Mouse (Mus musculus) left cerebral cortex, adult 8-10 months (tissue): ENCODE results near the gene Psmb7. TPM values are rescaled to one million over a fixed set of nuclear protein-coding genes. Genes with fewer than 3 reads are reported as not detected.

Experiments used
- DNase-seq, 2 experiments: peaks; one replicate each; pipeline ENCODE4 v3.0.0; 2022; ENCODE audit warnings: low spot score in 2 of 2
- microRNA-seq, 2 experiments: library from miRNA; unstranded; fragments of <30 nt; microRNA quantifications; one replicate each; pipeline ENCODE4 v1.2.0; 2022
- total RNA-seq, 4 experiments: library from RNA; stranded (reverse); gene quantifications; 2 replicates each; pipeline ENCODE4 v1.2.4; 2022

The Psmb7 gene
- total RNA-seq, 4 experiments from 2014 or later = 199 to 208 (median 202) TPM

DNA sequence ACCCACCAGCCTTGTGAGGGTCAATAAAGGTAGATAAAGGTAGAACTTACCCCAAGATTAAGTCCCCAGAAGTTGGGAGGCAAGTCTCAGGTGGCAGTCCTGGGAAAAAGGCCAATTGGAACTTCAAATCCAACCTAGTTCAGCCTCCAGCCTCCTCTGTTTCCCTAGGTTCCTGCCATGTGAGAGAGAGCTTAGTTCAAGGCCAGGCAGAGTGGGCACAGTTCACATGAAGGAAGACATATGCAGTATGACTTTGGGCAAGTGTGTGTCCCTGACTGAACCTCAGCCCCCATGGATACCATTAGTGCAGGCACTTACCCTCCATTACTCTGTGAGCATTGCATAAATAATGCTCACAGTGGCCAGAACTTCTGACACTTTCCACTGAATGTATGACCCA is 98.2 kb downstream of the Psmb7 start:
- no peak for DNase-seq

DNA sequence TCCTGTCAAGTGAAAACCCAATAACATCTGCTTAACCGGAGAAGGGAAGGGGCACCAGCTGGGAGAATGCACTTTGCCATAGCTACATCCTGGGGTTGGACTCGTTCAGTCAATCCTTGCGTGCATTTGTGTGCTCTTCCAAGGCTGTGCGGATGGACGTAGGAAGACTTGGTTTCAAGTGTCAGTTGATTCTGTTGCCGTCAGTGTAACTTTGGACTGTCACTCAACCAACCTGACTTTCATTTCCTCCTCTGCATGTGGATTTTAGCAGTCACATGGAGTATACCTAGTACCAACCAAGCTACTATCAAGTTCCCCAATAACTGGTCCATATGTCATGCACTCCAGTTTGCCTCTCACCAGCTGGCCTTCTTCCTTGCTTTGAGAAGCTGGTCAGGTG is 98.9 kb downstream of the Psmb7 start:
- DNase-seq = no peak

DNA sequence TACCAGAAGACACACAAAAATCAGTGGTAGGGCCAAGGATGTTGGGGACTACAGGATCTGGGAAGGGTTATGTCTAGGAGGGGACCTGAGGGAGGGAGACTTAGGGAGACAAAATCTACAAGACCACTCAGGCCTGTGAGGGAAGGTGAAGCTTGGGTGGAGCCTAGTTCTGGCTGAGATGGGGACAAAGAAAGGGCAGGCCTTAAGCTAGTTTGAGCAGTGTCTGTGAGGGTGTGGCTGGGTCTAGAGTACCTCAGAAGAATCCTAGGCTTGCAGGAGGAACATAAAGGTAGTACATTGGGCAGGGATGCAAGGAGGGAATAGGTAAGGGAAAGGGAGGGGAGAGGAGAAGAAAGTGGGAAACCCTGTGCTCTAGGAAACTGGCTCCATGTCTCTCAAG is 99.5 kb downstream of the Psmb7 start:
- no peak for DNase-seq

DNA sequence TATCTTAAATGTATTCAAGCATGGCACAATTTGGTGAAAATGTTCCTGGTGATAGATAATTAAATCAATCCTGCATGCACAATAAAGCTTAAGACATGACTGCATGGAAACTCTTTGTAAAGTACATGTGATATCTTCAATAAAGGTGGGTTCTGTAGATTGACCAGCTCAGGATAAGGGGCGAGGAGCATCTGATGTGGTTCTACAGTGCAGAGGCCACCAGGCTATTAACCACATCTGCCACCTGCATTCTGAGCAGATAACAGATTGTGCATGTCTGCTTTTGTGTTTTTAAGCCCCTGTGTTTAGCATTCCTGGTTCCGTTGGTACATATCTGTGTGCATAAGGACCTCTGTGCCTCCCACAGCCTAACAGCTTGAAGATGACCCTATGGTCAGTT is 100.7 kb downstream of the Psmb7 start:
- DNase-seq = no peak

DNA sequence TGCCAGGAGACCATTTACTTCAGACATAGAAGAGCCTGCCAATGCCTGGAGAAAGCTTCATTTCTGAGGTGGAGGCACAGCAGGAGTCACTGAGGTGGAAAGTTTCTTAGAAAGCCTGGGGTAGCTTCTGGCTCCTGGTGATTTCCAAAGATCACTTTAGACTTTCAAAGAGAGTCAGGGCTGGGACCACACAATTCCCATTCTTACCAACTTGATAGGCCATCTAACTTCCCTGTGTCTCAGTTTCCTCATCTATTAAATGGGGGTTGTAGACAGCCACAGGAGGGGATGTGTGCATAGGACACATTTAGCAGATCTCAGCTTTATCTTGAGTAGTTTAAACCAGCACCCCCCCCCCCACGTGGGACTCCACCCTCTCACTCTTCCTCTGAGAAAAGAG is 101.5 kb downstream of the Psmb7 start:
- no peak for DNase-seq

DNA sequence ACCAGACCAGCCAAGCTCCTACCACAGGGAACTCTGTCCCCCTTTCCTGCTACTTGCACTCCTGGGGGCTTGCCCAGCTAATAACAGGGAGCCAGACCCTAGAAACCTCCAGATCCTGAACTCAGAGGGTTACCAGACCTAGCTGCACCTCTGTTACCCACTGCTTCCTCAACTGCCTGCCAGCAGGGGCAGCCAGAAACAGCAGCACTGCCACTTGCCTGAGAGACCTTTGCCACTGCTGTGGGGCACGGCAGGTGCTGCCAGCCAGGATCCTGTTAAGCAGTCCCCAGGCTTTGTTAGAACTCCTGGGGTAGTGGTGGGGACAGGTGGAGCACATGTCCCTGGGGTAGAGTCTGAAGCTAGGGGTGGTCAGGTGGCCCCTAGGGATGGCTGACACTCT is 102.3 kb downstream of the Psmb7 start:
- no peak for DNase-seq

DNA sequence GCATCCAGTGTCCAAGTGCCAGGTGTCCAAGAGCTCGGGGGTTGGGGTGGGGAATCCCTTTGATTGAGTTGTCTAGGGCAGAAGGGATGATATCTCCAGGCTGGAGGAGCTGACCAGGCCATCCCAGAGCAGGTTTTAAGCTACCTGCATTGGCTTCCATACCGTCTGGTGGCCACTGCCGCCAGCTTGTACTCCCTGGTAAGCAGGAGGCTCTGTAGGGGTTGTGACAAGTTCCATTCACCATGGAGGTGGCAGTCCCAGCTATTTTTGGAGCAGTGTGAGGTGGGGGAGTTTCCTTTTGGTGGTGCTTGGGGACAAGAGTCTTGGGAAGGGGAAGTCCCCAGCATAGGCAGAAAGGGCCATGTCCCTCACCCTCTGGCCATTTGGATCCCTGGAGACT is 102.8 kb downstream of the Psmb7 start:
- no peak for DNase-seq

DNA sequence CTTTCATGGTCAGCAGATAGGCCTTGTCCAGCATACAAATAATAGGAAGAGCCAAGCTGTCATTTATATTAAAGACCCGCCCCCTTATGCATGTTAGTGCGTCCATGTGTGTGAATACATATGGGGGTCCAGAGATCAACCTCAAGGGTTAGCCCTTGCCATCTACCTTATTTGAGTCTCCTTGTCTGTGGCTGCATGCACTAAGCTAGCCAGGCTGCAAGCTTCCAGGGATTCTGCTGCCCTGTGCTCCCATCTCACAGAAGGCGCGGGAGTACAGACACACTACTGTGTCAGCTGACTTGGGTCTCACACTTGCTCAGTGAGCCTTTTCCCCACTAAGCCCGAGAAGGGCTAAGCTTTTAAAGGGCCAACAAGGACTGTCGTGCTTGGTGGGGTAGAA is 103.2 kb downstream of the Psmb7 start:
- no peak for DNase-seq

DNA sequence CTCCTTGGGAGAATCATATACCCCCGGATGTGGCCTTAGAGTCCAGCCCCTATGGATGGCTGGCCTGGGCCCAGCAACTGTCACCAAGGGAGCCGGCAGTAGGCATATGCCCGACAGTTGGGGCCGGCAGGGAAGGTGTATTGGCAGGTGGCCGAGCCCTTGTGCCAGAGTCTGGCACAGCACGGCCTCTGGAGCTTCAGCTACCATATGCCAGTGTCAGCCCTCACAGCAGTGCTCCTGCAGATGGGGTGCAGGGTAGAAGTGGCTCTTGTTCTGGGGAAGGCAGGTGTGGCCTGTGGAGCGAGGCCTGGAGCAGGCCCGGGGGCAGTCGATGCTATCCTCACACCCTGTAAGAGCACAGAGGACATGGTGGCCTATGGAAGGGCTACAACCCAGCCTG is 104.2 kb downstream of the Psmb7 start:
- DNase-seq = no peak

Small RNA genes within 50 kb of the gene (microRNA-seq; reads per million reads assigned to microRNA genes)
- gene Gm27634 = 0 reads per million in 2 experiments

Other genes starting within 250 kb of the Psmb7 start
- 10 to 100 TPM; 24.1 to 40.5 (median 31.4) TPM for gene Nek6, start 132.4 kb downstream of the Psmb7 start, total RNA-seq
- gene Nr5a1, start 70.5 kb upstream of the Psmb7 start, total RNA-seq = under 1 TPM in 3 of 4 experiments, not detected in 1; 0.14 to 0.33 (median 0.27) TPM